Mouse (Mus musculus): ENCODE measurements around the gene Rab21. TPM values are rescaled to one million over a fixed set of nuclear protein-coding genes. Genes with fewer than 3 reads are reported as not detected.

The Rab21 gene
- polyA plus RNA-seq, 1 experiment from 2014 or later, result 9.0 TPM

DNA sequence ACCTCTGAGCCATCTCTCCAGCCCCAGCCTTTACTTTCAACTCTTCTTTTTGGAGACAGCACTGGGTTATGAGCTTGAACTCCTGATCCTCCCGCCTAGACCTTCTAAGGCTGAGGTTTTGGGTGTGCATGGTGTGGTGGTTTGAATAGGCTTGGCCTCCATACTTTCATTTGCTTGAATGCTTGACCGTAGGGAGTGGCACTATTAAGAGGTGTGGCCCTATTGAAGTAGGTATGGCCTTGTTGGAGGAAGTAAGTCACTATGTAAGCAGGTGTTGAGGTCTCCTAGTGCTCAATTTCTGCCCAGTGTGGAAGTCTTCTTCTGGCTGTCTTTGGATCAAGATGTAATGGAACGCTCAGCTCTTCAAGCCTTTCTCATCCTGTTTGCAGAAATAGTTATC, 54.0 kb downstream of the Rab21 start:
- H3K9ac ChIP-seq, result no peak overlapping the region
- no peaks in the 10 kb centered on the region for H3K27me3 ChIP-seq
- H3K4me3 ChIP-seq, result no peak overlapping the region
- no peaks in the 10 kb centered on the region for H3K36me3 ChIP-seq
- ATAC-seq (ENCODE audit: low read depth), result no peak
- no peak overlapping the region for H3K4me2 ChIP-seq
- WGBS, result 89% methylated on average over 3 of the region's 3 CpGs
- no peaks in the 10 kb centered on the region for H3K9me3 ChIP-seq
- no peaks in the 10 kb centered on the region for H3K4me1 ChIP-seq (replicated peaks)
- H3K27ac ChIP-seq (replicated peaks), result no peak overlapping the region

- Histone ChIP-seq H3K4me1 (replicated peaks) (peaks cover 7% of the 10 kb centered on the region), H3K9me3 (no peaks in the 10 kb centered on the region), H3K36me3 (no peaks in the 10 kb centered on the region), H3K9ac (no peak overlapping the region), H3K27ac (replicated peaks) (no peak overlapping the region), H3K4me2 (no peak overlapping the region), H3K27me3 (no peaks in the 10 kb centered on the region), H3K4me3 (no peak overlapping the region)
- no peak for ATAC-seq (ENCODE audit: low read depth)
- WGBS, result 81% methylated on average over 5 of the region's 5 CpGs
These were observed 59.2 kb downstream of the Rab21 start for GRCm38 (mm10) chr10:115256162-115256561.

- H3K4me1 ChIP-seq (replicated peaks), result peaks cover 29% of the 10 kb centered on the region
- WGBS, result 86% methylated on average over 3 of the region's 3 CpGs
These were observed 61.9 kb downstream of the Rab21 start for GRCm38 (mm10) chr10:115253521-115253920.

DNA sequence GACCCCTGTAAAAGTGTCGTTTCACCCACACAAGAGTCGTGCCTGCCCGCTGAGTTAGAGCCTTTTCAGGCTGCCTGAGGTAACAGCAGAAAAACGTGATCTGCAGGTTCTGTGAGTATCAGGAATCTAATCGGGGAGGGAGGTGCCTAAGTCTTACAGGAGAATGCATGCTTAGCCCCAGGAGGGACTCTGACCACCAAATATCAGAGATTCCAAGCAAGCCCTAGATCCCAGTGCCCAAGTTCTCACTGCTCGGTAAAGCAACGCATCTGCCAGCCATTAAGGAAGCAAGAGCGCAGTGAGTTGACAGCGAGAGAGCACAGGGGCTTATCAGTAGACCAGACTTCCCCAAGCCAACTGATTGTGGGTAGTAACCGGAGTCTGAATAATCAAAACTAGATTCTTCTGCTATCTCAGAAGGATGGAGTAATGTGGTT, 63.1 kb downstream of the Rab21 start:
- WGBS, result 15% methylated on average over 10 of the region's 10 CpGs
- H3K9me3 ChIP-seq, result no peaks in the 10 kb centered on the region
- no peak for ATAC-seq (ENCODE audit: low read depth)

More at GRCm38 (mm10) chr10:115253521-115253920, 61.9 kb downstream of the Rab21 start:
- H3K4me2 ChIP-seq, result no peak overlapping the region
- no peak for ATAC-seq (ENCODE audit: low read depth)
- H3K9me3 ChIP-seq, result no peaks in the 10 kb centered on the region
- no peaks in the 10 kb centered on the region for H3K27me3 ChIP-seq
- H3K36me3 ChIP-seq, result no peaks in the 10 kb centered on the region
- no peak overlapping the region for H3K9ac ChIP-seq
- H3K27ac ChIP-seq (replicated peaks), result no peak overlapping the region
- no peak overlapping the region for H3K4me3 ChIP-seq

DNA sequence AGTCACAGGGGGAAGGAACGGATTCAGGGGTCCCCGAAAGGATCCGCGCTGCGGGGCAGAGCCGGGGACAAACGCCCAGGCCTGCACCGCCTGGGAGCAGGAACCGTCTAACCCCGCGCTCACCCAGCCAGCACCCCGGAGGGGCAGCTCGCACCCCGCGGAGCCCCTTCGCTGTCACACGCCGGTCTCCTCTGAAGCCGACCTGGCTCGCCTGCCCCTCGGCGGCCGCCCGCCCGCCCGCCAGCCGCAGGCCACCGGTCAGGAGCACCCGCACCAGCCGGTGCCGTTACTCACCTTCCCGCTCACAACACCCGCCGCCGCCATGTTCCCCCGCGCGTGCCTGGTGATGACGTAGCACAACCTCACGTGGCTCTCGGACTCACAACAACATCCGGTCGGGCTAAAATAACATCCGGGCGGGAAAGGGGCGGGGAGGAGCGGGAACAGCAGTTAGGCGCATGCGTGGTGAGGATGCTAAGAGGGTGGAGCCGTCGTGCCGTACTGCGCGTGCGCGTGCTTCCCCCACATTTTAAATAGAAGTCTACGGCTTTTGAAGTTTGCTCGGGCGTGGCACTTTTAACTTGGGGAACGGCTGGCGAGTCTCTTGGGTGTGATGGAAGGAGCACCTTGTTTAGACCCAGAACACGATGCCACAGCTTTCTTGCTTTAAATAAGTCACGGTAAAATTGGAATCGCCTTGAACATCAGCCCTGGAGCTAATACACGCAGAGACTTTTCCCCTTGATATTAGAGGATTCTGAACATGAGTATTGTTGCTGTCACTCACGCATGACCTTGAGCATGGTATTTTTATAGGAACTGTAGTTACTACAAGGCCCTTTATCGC, 64.1 kb downstream of the Rab21 start, which contains the start of gene Tbc1d15:
Gene Tbc1d15, minus strand, starts transcription at position 380 of the 847 bp plus-strand sequence.
- Histone ChIP-seq H3K9me3 (no peaks in the 10 kb centered on the region), H3K27me3 (no peaks in the 10 kb centered on the region), H3K27ac (replicated peaks) (0 out of 2 replicates have a peak within 1 kb of the TSS, but pooled peaks have one; percentile 11), H3K4me2 (peak within 1 kb of the TSS; percentile 69), H3K9ac (peak within 1 kb of the TSS; percentile 86), H3K36me3 (no peaks in the 10 kb centered on the region), H3K4me3 (peak within 1 kb of the TSS; percentile 74), H3K4me1 (replicated peaks) (peaks cover 37% of the 10 kb centered on the region)
- ATAC-seq (ENCODE audit: low read depth), result peak; percentile 98
- under 1% methylated on average over 62 of the region's 67 CpGs for WGBS

More for the DNA sequence above, 63.1 kb downstream of the Rab21 start:
- Histone ChIP-seq H3K4me2 (peak overlapping the region; percentile 69), H3K4me1 (replicated peaks) (peaks cover 37% of the 10 kb centered on the region), H3K36me3 (no peaks in the 10 kb centered on the region), H3K4me3 (peak overlapping the region; percentile 74), H3K27ac (replicated peaks) (no peak overlapping the region), H3K9ac (peak overlapping the region; percentile 64), H3K27me3 (no peaks in the 10 kb centered on the region)

GRCm38 (mm10) chr10:115250235-115251087, 64.9 kb downstream of the Rab21 start:
- Histone ChIP-seq H3K27me3 (no peaks in the 10 kb centered on the region), H3K27ac (replicated peaks) (0 out of 2 replicates have a peak overlapping the region, but pooled peaks have one; percentile 11), H3K36me3 (no peaks in the 10 kb centered on the region), H3K4me2 (peak overlapping the region; percentile 69), H3K4me1 (replicated peaks) (peaks cover 43% of the 10 kb centered on the region), H3K4me3 (peak overlapping the region; percentile 74), H3K9me3 (no peaks in the 10 kb centered on the region), H3K9ac (peak overlapping the region; percentile 86)
- WGBS, result 31% methylated on average over 37 of the region's 38 CpGs
- peak; percentile 14; the same call in 1 of the 2 replicates for ATAC-seq (ENCODE audit: low read depth)

DNA sequence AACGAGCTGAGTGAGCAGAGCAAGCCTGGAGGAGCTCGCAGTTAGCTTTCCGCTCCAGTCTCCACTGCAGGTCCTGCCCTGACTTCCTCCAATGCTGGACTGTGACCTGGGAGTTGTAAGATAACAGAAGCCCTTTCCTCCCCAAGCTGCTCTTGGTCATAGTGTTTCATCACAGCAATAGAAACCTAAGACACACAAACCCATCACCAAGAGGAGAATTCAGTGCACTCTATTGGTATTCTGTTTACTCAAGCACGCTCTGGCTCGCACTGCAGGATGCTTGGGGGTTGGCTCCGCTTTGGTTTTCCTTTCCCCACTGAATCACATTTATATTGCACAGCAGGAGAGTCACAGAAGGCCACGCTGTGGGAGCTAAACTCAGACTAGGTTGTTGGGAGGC, 67.4 kb downstream of the Rab21 start:
- no peak overlapping the region for H3K4me3 ChIP-seq
- H3K4me2 ChIP-seq, result peak overlapping the region; percentile 9; the same call in 1 of the 2 replicates
- 47% methylated on average over 7 of the region's 7 CpGs for WGBS
- no peak for ATAC-seq (ENCODE audit: low read depth)
- peaks cover 47% of the 10 kb centered on the region for H3K4me1 ChIP-seq (replicated peaks)
- no peak overlapping the region; the same call in 1 of the 2 replicates for H3K27ac ChIP-seq (replicated peaks)
- H3K27me3 ChIP-seq, result no peaks in the 10 kb centered on the region
- no peaks in the 10 kb centered on the region for H3K9me3 ChIP-seq
- H3K9ac ChIP-seq, result 0 out of 2 replicates have a peak overlapping the region, but pooled peaks have one; percentile 32
- no peaks in the 10 kb centered on the region for H3K36me3 ChIP-seq

DNA sequence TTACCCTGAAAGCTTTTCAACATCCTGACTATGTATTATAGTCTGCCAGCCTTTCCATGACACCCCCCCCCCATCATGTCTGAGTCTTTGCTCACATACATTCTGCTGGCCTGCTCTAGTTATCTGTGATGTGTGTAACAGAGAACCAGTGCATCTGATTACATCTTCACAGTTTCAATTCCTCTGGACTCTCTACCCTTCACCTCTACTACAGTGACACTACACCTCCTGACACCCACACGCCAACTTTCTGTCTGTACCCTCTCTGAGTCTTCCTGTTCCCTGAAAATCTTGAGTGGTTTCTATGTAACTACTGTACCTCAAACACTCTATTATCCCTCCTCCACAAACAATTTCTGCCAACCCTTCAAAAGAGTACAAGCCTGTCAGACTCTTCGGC, 69.9 kb downstream of the Rab21 start:
- WGBS, result 96% methylated on average over 2 of the region's 2 CpGs
- Histone ChIP-seq H3K4me3 (no peak overlapping the region), H3K9ac (no peak overlapping the region), H3K4me1 (replicated peaks) (peaks cover 44% of the 10 kb centered on the region), H3K27me3 (no peaks in the 10 kb centered on the region), H3K36me3 (peaks cover under 1% of the 10 kb centered on the region; the same call in 1 of the 2 replicates), H3K9me3 (no peaks in the 10 kb centered on the region), H3K27ac (replicated peaks) (no peak overlapping the region), H3K4me2 (no peak overlapping the region)
- peak; percentile 28; the same call in 1 of the 2 replicates for ATAC-seq (ENCODE audit: low read depth)

DNA sequence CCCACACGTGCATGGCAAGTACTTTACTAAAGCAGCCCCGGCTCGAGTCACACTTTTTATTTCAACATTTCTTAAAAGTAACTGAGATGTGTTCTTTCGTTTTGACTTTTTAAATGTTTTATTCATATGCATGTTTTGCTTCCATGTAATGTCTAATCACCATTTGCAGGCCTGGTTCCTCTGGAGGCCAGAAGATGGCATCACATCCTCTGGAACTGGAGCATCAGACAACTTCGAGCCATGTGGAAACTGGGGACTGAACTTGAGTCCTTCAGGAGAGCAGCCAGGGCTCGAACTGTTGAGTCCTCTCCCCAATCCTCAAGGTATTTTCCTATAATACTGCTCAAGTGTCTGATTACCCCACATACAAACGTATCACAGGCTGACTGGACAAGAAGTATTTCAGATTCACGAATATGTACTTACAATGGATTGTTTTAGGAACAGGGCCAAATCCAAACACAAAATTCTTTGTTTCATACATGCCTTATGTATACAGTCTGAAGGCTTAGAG, 74.3 kb downstream of the Rab21 start:
- 83% methylated on average over 8 of the region's 8 CpGs for WGBS

GRCm38 (mm10) chr10:115237931-115238330, 77.5 kb downstream of the Rab21 start:
- 92% methylated on average over 4 of the region's 4 CpGs for WGBS
- Histone ChIP-seq H3K27me3 (no peaks in the 10 kb centered on the region), H3K4me2 (no peak overlapping the region), H3K36me3 (peaks cover 37% of the 10 kb centered on the region), H3K9me3 (no peaks in the 10 kb centered on the region), H3K4me1 (replicated peaks) (peaks cover 6% of the 10 kb centered on the region), H3K27ac (replicated peaks) (no peak overlapping the region), H3K4me3 (no peak overlapping the region), H3K9ac (no peak overlapping the region)
- ATAC-seq (ENCODE audit: low read depth), result no peak

More for the DNA sequence above, 74.3 kb downstream of the Rab21 start:
- Histone ChIP-seq H3K4me1 (replicated peaks) (peaks cover 15% of the 10 kb centered on the region), H3K36me3 (peaks cover 32% of the 10 kb centered on the region), H3K27ac (replicated peaks) (no peak overlapping the region), H3K4me3 (no peak overlapping the region), H3K27me3 (no peaks in the 10 kb centered on the region), H3K9ac (no peak overlapping the region), H3K4me2 (no peak overlapping the region), H3K9me3 (no peaks in the 10 kb centered on the region)
- ATAC-seq (ENCODE audit: low read depth), result no peak

All from neural tube, embryonic 13.5 days (tissue).